Mouse (Mus musculus): ENCODE measurements around the gene Zfp11. TPM values are rescaled to one million over a fixed set of nuclear protein-coding genes. Genes with fewer than 3 reads are reported as not detected.
"Not testable (repeated sequence)": the region's sequence is repeated elsewhere in the genome, so short reads cannot be mapped to it uniquely, and the experiment has no call there.

The Zfp11 gene
- polyA plus RNA-seq, 1 experiment from 2014 or later, result 3.0 TPM

DNA sequence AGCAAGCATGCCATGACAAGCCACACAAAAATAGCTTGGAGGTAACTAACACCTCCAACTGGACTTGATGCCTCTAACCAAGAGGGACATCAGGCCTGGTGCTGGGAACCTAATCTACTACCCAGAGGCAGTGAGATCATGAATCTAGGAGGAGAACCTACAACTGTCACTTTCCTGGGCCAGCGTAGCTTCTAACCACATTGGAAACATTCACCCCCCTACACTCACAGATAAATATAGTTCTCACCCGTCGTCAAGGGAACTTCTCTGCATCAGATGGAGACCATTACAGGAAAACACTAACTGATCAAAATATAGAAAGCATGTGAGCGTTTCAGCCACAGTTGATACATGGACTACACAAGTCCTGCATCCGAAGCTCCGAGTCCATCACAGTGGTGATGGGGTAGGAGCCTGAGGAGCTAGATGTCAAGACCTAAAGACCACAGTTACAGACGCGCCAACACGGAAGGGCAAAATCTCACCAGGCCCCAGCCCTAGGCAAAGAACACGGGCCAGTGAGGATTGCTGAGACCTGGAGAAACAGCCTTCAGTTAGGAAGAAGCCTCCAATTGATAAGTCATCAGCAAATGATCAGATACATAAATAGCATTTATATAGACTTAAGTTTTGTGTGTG lies 3.5 kb downstream of the Zfp11 start:
- WGBS, result 87% methylated on average over 10 of the region's 10 CpGs
- H3K27ac ChIP-seq, result no peak overlapping the region
- H3K27me3 ChIP-seq, result no peaks in the 10 kb centered on the region
- ATAC-seq (replicated peaks; ENCODE audit: insufficient number of reproducible peaks, insufficient read depth, low FRiP score, low read depth), result no peak
- no peak overlapping the region for H3K4me3 ChIP-seq
- no peaks in the 10 kb centered on the region for H3K9me3 ChIP-seq (replicated peaks)
- H3K4me2 ChIP-seq, result no peak overlapping the region
- H3K36me3 ChIP-seq, result no peaks in the 10 kb centered on the region
- no peak overlapping the region for H3K9ac ChIP-seq
- peaks cover 6% of the 10 kb centered on the region for H3K4me1 ChIP-seq (replicated peaks)

DNA sequence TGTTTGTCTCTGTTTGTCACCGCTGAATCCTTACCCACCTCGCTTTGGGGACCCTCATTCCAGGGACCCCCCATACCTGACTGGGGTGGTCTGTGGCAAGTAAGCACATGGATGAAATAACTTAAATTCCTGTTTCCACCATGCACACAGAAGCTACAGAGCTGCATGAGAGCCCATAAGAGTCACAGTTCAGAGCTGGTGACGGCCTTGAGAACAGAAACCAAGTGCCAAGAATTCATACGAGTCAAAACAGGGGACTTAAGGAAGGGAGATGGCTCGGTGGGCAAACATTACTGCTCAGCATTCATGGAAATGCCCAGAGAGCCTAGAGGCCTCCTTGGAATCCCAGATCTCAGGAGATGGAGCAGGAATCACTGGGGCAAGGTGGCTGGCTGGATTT lies 5.8 kb downstream of the Zfp11 start:
- ATAC-seq (replicated peaks; ENCODE audit: insufficient number of reproducible peaks, insufficient read depth, low FRiP score, low read depth), result no peak
- no peaks in the 10 kb centered on the region for H3K27me3 ChIP-seq

DNA sequence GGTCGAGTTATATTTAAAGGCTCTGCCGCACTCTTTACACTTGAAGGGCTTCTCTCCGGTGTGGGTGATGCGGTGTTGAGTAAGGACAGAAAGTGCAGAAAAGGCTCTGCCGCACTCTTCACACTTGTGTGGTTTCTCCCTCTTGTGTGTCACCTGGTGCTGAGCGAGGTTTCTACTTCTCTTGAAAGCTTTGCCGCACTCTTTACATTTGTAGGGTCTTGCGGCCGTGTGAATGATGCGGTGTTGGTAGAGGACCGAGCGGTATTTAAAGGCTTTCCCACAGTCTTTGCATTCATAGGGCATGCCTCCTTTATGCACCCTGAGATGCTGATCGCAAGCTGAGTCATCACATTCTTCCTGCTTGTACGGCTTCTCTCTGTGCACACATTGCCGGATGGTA lies 12.0 kb downstream of the Zfp11 start:
- no peak for ATAC-seq (replicated peaks; ENCODE audit: insufficient number of reproducible peaks, insufficient read depth, low FRiP score, low read depth)
- Histone ChIP-seq H3K36me3 (peaks cover 54% of the 10 kb centered on the region), H3K9me3 (replicated peaks) (no peaks in the 10 kb centered on the region), H3K4me2 (no peak overlapping the region), H3K4me1 (replicated peaks) (no peaks in the 10 kb centered on the region), H3K27me3 (no peaks in the 10 kb centered on the region), H3K9ac (no peak overlapping the region), H3K27ac (no peak overlapping the region), H3K4me3 (no peak overlapping the region)
- 92% methylated on average over 15 of the region's 15 CpGs for WGBS

More for the DNA sequence above, 5.8 kb downstream of the Zfp11 start:
- no peak overlapping the region for H3K4me2 ChIP-seq
- peaks cover 3% of the 10 kb centered on the region for H3K4me1 ChIP-seq (replicated peaks)
- no peak overlapping the region for H3K27ac ChIP-seq
- no peaks in the 10 kb centered on the region for H3K9me3 ChIP-seq (replicated peaks)
- 81% methylated on average over 5 of the region's 5 CpGs for WGBS
- H3K9ac ChIP-seq, result no peak overlapping the region
- no peak overlapping the region for H3K4me3 ChIP-seq
- peaks cover 17% of the 10 kb centered on the region; the same call in 1 of the 2 replicates for H3K36me3 ChIP-seq

DNA sequence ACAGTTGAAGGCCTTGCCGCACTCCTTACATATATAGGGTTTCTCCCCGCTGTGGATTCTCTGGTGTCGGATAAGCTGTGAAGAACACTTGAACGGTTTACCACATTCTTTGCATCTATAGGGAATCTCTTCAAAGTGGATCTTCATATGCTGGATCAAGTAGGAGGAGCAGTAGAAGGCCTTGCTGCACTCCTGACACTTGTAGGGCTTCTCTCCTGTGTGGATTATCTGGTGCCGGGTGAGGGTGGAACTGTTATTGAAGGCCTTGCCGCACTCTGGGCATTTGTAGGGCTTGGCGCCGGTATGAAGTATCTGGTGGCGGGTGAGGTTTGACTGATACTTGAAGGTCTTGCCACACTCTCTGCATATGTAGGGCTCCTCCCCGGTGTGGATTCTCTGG lies 12.9 kb downstream of the Zfp11 start:
- no peaks in the 10 kb centered on the region for H3K4me1 ChIP-seq (replicated peaks)
- WGBS, result 94% methylated on average over 10 of the region's 10 CpGs
- H3K9ac ChIP-seq, result no peak overlapping the region
- no peak for ATAC-seq (replicated peaks; ENCODE audit: insufficient number of reproducible peaks, insufficient read depth, low FRiP score, low read depth)
- H3K27ac ChIP-seq, result no peak overlapping the region
- no peak overlapping the region for H3K4me2 ChIP-seq
- no peaks in the 10 kb centered on the region for H3K27me3 ChIP-seq
- peaks cover 54% of the 10 kb centered on the region for H3K36me3 ChIP-seq
- H3K9me3 ChIP-seq (replicated peaks), result no peaks in the 10 kb centered on the region
- no peak overlapping the region for H3K4me3 ChIP-seq

DNA sequence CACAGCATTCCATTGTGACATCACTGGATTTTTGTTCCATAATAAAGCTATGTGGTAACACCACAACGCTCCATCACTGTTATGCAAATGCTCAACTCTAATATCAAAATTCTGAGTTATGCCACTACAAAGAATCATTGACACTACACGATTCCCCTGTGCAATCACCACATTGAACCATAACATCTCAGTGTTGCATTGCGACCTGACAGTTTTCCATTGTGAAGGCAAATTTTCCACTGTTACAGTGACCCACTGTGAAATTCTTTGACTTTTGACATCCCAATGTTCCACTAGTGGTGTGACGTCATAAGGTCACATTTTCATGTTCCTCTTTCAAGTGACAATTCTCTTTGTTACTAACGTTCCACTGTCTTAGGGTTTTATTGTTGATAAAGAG lies 19.0 kb downstream of the Zfp11 start:
- H3K9me3 ChIP-seq (replicated peaks), result no peaks in the 10 kb centered on the region
- ATAC-seq (replicated peaks; ENCODE audit: insufficient number of reproducible peaks, insufficient read depth, low FRiP score, low read depth), result no peak
- H3K27ac ChIP-seq, result no peak overlapping the region
- no peaks in the 10 kb centered on the region for H3K27me3 ChIP-seq
- H3K4me1 ChIP-seq (replicated peaks), result no peaks in the 10 kb centered on the region
- H3K4me2 ChIP-seq, result no peak overlapping the region
- H3K36me3 ChIP-seq, result peaks cover 6% of the 10 kb centered on the region; the same call in 1 of the 2 replicates
- H3K9ac ChIP-seq, result no peak overlapping the region
- no peak overlapping the region for H3K4me3 ChIP-seq
- 90% methylated on average over 5 of the region's 5 CpGs for WGBS

DNA sequence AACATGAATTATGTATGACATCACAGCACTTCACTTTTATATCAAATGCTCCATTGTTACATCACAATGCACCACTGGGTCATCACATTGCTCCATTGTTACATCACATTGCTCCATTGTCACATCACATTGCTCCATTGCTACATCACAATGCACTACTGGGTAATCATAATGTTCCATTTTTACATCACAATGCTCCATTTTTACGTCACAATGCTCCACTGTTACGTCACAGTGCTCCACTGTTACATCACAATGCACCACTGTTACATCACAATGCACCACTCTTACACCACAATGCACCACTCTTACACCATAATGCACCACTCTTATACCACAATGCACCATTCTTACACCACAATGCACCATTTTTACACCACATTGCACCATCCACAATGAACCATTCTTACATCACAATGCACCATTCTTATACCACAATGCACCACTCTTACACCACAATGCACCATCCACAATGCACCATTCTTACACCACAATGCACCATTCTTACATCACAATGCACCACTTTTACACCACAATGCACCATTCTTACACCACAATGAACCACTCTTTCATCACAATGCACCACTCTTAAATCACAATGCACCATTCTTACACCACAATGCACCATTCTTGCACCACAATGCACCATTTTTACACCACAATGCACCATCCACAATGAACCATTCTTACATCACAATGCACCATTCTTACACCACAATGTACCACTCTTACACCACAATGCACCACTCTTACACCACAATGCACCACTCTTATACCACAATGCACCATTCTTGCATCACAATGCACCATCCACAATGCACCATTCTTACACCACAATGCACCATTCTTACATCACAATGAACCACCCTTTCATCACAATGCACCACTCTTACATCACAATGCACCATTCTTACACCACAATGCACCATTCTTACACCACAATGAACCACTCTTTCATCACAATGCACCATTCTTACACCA lies 37.3 kb downstream of the Zfp11 start:
- H3K4me3 ChIP-seq; H3K4me2 ChIP-seq; H3K27ac ChIP-seq; H3K27me3 ChIP-seq; ATAC-seq (replicated peaks; ENCODE audit: insufficient number of reproducible peaks, insufficient read depth, low FRiP score, low read depth); H3K9ac ChIP-seq; H3K36me3 ChIP-seq; H3K4me1 ChIP-seq (replicated peaks); H3K9me3 ChIP-seq (replicated peaks): not testable (repeated sequence)
- WGBS, result 71% methylated on average over 2 of the region's 2 CpGs

DNA sequence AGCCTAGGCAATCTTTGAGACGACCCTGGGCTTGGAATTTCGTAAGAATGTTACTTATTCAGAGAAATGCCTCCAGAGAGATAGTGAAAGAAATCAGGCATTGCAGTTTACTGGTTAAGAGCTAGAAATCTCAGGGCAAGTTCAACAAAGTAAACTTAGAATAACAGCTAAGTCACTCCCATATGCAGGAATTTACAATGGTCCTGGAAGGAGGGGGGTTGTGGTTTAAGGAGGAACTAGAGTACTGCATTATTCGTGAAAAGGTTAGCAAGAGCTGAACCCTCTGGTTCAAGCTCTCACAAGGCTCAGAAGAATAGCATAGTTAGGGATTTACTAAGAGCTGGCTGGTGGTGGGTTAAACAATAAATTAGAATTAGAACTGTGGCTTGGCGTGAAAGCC lies 43.3 kb downstream of the Zfp11 start:
- WGBS, result 70% methylated on average over 4 of the region's 4 CpGs
- not testable (repeated sequence) for H3K9me3 ChIP-seq (replicated peaks); H3K27ac ChIP-seq; ATAC-seq (replicated peaks; ENCODE audit: insufficient number of reproducible peaks, insufficient read depth, low FRiP score, low read depth); H3K4me2 ChIP-seq; H3K27me3 ChIP-seq; H3K4me3 ChIP-seq; H3K4me1 ChIP-seq (replicated peaks); H3K36me3 ChIP-seq; H3K9ac ChIP-seq

DNA sequence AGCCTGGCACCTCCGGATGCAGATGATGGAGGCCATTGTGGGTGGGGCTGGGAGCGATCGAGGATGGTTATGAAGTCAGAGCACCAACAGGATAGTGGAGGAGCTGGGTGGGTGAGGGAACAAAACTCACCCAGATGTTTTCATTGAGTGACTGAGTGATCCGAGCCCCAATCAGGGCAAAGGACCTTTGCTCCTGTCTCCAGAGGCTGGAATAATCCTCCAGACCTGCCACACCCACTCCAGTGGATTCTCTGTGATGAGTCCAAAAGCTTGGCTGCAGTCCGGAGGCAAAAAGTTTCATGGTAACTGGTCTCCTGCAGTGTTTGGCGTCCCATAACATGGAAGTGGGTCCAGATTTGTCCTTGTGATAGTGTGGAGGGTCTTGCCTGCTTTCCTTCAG lies 43.8 kb downstream of the Zfp11 start:
- no peaks in the 10 kb centered on the region for H3K9me3 ChIP-seq (replicated peaks)
- H3K36me3 ChIP-seq, result no peaks in the 10 kb centered on the region
- H3K4me3 ChIP-seq, result no peak overlapping the region
- ATAC-seq (replicated peaks; ENCODE audit: insufficient number of reproducible peaks, insufficient read depth, low FRiP score, low read depth), result no peak
- no peaks in the 10 kb centered on the region for H3K27me3 ChIP-seq
- H3K9ac ChIP-seq, result no peak overlapping the region
- 77% methylated on average over 6 of the region's 6 CpGs for WGBS
- no peak overlapping the region for H3K4me2 ChIP-seq
- no peak overlapping the region for H3K27ac ChIP-seq
- no peaks in the 10 kb centered on the region for H3K4me1 ChIP-seq (replicated peaks)

DNA sequence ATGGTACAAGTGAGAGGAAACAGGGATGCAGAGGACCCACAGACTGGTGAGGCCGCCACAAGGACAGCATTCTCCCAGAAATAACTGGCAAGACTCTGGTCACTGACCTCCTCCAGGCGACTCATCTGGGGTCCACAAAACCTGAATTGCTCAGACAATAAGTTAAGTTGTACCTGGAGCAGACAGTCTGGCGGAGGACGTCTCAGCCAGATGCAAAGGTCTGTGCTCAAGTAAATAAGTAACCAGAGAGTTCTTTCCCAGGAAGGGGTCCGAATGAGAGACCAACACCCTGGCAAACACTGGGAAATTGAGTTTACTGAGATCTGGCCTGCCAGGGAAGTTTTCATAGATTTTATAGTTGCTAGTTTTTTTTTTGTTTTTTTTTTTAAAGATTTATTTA lies 48.5 kb downstream of the Zfp11 start:
- 76% methylated on average over 5 of the region's 5 CpGs for WGBS
- Histone ChIP-seq H3K4me3 (no peak overlapping the region), H3K4me2 (no peak overlapping the region), H3K36me3 (no peaks in the 10 kb centered on the region), H3K9me3 (replicated peaks) (no peaks in the 10 kb centered on the region), H3K4me1 (replicated peaks) (no peaks in the 10 kb centered on the region), H3K27me3 (no peaks in the 10 kb centered on the region), H3K9ac (no peak overlapping the region), H3K27ac (no peak overlapping the region)
- ATAC-seq (replicated peaks; ENCODE audit: insufficient number of reproducible peaks, insufficient read depth, low FRiP score, low read depth), result no peak

DNA sequence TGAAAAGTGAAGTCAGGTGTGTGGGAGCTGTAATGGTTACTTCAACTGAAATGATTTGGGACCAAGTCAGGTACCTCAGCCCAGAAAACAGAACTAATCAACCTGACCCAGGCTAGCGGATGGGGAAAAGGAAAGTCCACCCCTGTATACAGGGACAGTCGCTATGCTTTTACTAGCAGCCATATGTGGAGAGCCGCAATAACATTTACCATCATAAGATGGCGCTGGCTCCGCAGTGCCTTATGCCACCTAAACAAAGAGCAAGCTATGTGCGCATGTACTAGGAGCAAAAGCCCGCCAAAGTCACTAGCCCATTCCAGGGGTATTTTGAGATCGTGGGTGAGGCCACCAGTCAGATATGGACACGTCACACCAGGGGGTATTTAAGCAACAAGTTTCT lies 49.3 kb downstream of the Zfp11 start:
- H3K36me3 ChIP-seq; H3K4me1 ChIP-seq (replicated peaks); H3K27me3 ChIP-seq; ATAC-seq (replicated peaks; ENCODE audit: insufficient number of reproducible peaks, insufficient read depth, low FRiP score, low read depth); H3K4me2 ChIP-seq; H3K9ac ChIP-seq; H3K9me3 ChIP-seq (replicated peaks); H3K4me3 ChIP-seq; H3K27ac ChIP-seq: not testable (repeated sequence)
- WGBS, result 45% methylated on average over 9 of the region's 9 CpGs

DNA sequence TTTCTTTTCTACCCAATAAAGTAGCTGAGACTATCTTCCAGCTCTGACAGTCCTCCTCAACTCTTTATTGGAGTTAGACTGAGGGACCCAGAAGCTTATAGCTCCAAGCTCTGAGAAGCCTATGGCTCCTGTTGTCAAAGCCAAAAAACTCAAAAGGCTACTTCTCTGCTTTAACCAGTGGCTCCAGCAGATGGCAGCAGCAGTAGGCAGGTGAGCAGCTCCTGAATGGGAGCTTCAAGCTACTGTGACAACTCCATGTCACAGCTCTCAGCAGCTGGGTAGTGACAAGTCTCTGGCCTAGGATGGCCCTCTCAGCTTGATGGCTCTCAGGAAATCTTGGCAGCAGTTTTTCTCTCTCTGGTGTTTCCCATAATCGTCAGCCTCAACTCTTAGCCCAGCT lies 58.8 kb downstream of the Zfp11 start:
- no peaks in the 10 kb centered on the region for H3K9me3 ChIP-seq (replicated peaks)
- no peak overlapping the region for H3K27ac ChIP-seq
- 9% methylated on average over 1 of the region's 1 CpGs for WGBS
- H3K4me2 ChIP-seq, result no peak overlapping the region
- no peak overlapping the region for H3K9ac ChIP-seq
- H3K27me3 ChIP-seq, result no peaks in the 10 kb centered on the region
- no peak overlapping the region for H3K4me3 ChIP-seq
- no peaks in the 10 kb centered on the region for H3K36me3 ChIP-seq
- H3K4me1 ChIP-seq (replicated peaks), result no peaks in the 10 kb centered on the region
- 0 out of 2 replicates have a peak, but pooled peaks have one; percentile 32 for ATAC-seq (replicated peaks; ENCODE audit: insufficient number of reproducible peaks, insufficient read depth, low FRiP score, low read depth)

Measured in heart, embryonic 15.5 days (tissue).